Mouse (Mus musculus) central nervous system, embryonic 11.5 days (tissue): Measurements from ENCODE around the gene Bcl10. TPM values are rescaled to one million over a fixed set of nuclear protein-coding genes. Genes with fewer than 3 reads are reported as not detected.

ENCODE experiments used
- polyA plus RNA-seq: library from polyadenylated mRNA; depleted of rRNA; stranded (reverse); fragments of >200 nt; gene quantifications from 2 replicates; pipeline ENCODE4 v1.2.3, GENCODE M21; 2012; rRNA removed

Bcl10 gene
- 16.4 and 22.1 TPM in 2 replicates for polyA plus RNA-seq

GRCm38 (mm10) chr3:145922019-145922854 is at the start of gene Bcl10:
Bcl10 (plus strand) TSS chr3:145922804.

GRCm38 (mm10) chr3:145937505-145938404 is 15.2 kb downstream of the Bcl10 start, which contains the start of gene 2410004B18Rik:
2410004B18Rik (plus strand) TSS chr3:145938014.

Other genes with a start within 250 kb of the Bcl10 start
- 20.1 and 26.3 TPM in 2 replicates for gene Ddah1, start 164.1 kb upstream of the Bcl10 start, polyA plus RNA-seq
- 34.5 and 42.4 TPM in 2 replicates for gene 2410004B18Rik, start 15.2 kb downstream of the Bcl10 start, polyA plus RNA-seq
- gene Syde2, start 65.1 kb downstream of the Bcl10 start, polyA plus RNA-seq: 3.4 and 4.6 TPM in 2 replicates
- 0.14 and 0.35 TPM in 2 replicates for gene Wdr63, start 185.3 kb downstream of the Bcl10 start, polyA plus RNA-seq
- 2.2 and 5.7 TPM in 2 replicates for gene Mcoln3, start 194.6 kb downstream of the Bcl10 start, polyA plus RNA-seq
- 0.58 and 0.61 TPM in 2 replicates for gene Mcoln2, start 227.0 kb downstream of the Bcl10 start, polyA plus RNA-seq